Mouse (Mus musculus) adrenal gland, postnatal 10 days (tissue): ENCODE data around the gene Nfatc2. TPM values are rescaled to one million over a fixed set of nuclear protein-coding genes. Genes with fewer than 3 reads are reported as not detected.

ENCODE experiments used
- DNase-seq: peaks from one replicate; pipeline ENCODE4 v3.0.0; 2021; ENCODE audit warnings: mixed read lengths
- total RNA-seq, 2 experiments: library from RNA; stranded (reverse); gene quantifications; 2 replicates each; pipeline ENCODE4 v1.2.3; 2021

The Nfatc2 gene
- total RNA-seq, 2 experiments from 2014 or later = 2.7 to 5.0 TPM

- no peak for DNase-seq
These were observed 22.3 kb downstream of the Nfatc2 start for GRCm38 (mm10) chr2:168579109-168579508.

GRCm38 (mm10) chr2:168578132-168578531 is 23.3 kb downstream of the Nfatc2 start:
- no peak for DNase-seq

- no peak for DNase-seq
These were observed 24.1 kb downstream of the Nfatc2 start for GRCm38 (mm10) chr2:168577381-168577780.

GRCm38 (mm10) chr2:168575834-168576233 is 25.6 kb downstream of the Nfatc2 start:
- DNase-seq = no peak

- DNase-seq = no peak
These were observed 26.5 kb downstream of the Nfatc2 start for GRCm38 (mm10) chr2:168574934-168575333.

- no peak for DNase-seq
These were observed 27.6 kb downstream of the Nfatc2 start for GRCm38 (mm10) chr2:168573866-168574265.

GRCm38 (mm10) chr2:168571241-168571640 is 30.2 kb downstream of the Nfatc2 start:
- no peak for DNase-seq

- DNase-seq = no peak
These were observed 35.8 kb downstream of the Nfatc2 start for GRCm38 (mm10) chr2:168565538-168566253.

- DNase-seq = no peak
These were observed 38.3 kb downstream of the Nfatc2 start for GRCm38 (mm10) chr2:168563184-168563583.

GRCm38 (mm10) chr2:168557035-168557434 is 44.4 kb downstream of the Nfatc2 start:
- DNase-seq = no peak

- no peak for DNase-seq
These were observed 45.4 kb downstream of the Nfatc2 start for GRCm38 (mm10) chr2:168555897-168556670.

- DNase-seq = peak; percentile 49
These were observed 47.9 kb downstream of the Nfatc2 start for GRCm38 (mm10) chr2:168553541-168553961.

- DNase-seq = no peak
These were observed 49.1 kb downstream of the Nfatc2 start for GRCm38 (mm10) chr2:168552405-168552804.

- DNase-seq = no peak
These were observed 50.2 kb downstream of the Nfatc2 start for GRCm38 (mm10) chr2:168551218-168551617.

- peak; percentile 26 for DNase-seq
These were observed 52.1 kb downstream of the Nfatc2 start for GRCm38 (mm10) chr2:168549326-168549725.

- no peak for DNase-seq
These were observed 53.4 kb downstream of the Nfatc2 start for GRCm38 (mm10) chr2:168548008-168548407.

- no peak for DNase-seq
These were observed 55.4 kb downstream of the Nfatc2 start for GRCm38 (mm10) chr2:168545901-168546557.

GRCm38 (mm10) chr2:168544102-168544501 is 57.4 kb downstream of the Nfatc2 start:
- peak; percentile 81 for DNase-seq

GRCm38 (mm10) chr2:168543026-168543425 is 58.4 kb downstream of the Nfatc2 start:
- no peak for DNase-seq

GRCm38 (mm10) chr2:168541223-168541622 is 60.2 kb downstream of the Nfatc2 start:
- no peak for DNase-seq

GRCm38 (mm10) chr2:168539594-168540222 is 61.7 kb downstream of the Nfatc2 start:
- no peak for DNase-seq

GRCm38 (mm10) chr2:168539026-168539425 is 62.4 kb downstream of the Nfatc2 start:
- DNase-seq = no peak
